Mouse (Mus musculus) C2C12 (cell line): ENCODE results near the gene Abca15. TPM values are rescaled to one million over a fixed set of nuclear protein-coding genes. Genes with fewer than 3 reads are reported as not detected.
"Not testable (repeated sequence)": the region's sequence is repeated elsewhere in the genome, so short reads cannot be mapped to it uniquely, and the experiment has no call there.

Experiments
- H3K27me3 ChIP-seq: one replicate; pipeline ENCODE4 v1.6.1; 2011; ENCODE audit not compliant: control insufficient read depth, insufficient read depth, insufficient read length
- H3K36me3 ChIP-seq: one replicate; pipeline ENCODE4 v1.6.1; 2011; ENCODE audit not compliant: control insufficient read depth, insufficient read depth
- H3K4me3 ChIP-seq: one replicate; pipeline ENCODE4 v1.5.1; 2011; ENCODE audit warnings: mild to moderate bottlenecking, control low read depth; ENCODE audit not compliant: poor library complexity, insufficient read depth, severe bottlenecking
- H3K79me2 ChIP-seq: one replicate; pipeline ENCODE4 v1.6.1; 2011; ENCODE audit not compliant: control insufficient read depth, insufficient read depth
- H3K79me3 ChIP-seq: one replicate; pipeline ENCODE4 v1.6.1; 2011; ENCODE audit warnings: low read depth, control low read depth
- H3ac ChIP-seq: one replicate; pipeline ENCODE3; 2011; ENCODE audit warnings: low read depth; ENCODE audit not compliant: control insufficient read depth, insufficient read length
- CEBPB ChIP-seq: IDR thresholded peaks from one replicate; pipeline ENCODE4 v1.6.1; 2011; ENCODE audit warnings: low read depth, mild to moderate bottlenecking, control low read depth, moderate library complexity
- CTCF ChIP-seq: IDR thresholded peaks from one replicate; pipeline ENCODE4 v1.5.1; 2011; ENCODE audit not compliant: control insufficient read depth, insufficient read depth, insufficient read length
- FOSL1 ChIP-seq: IDR thresholded peaks from one replicate; pipeline ENCODE4 v1.8.0; 2011; ENCODE audit warnings: mild to moderate bottlenecking, low read length; ENCODE audit not compliant: poor library complexity, insufficient read depth, severe bottlenecking
- MAX ChIP-seq: IDR thresholded peaks from one replicate; pipeline ENCODE4 v1.6.1; 2011; ENCODE audit warnings: mild to moderate bottlenecking, control low read depth
- MYOD1 ChIP-seq: IDR thresholded peaks from one replicate; pipeline ENCODE4 v1.6.1; 2011; ENCODE audit warnings: low read depth; ENCODE audit not compliant: control insufficient read depth, insufficient read length
- MYOG ChIP-seq: IDR thresholded peaks from one replicate; pipeline ENCODE4 v1.6.1; 2011; ENCODE audit not compliant: control insufficient read depth, insufficient read length; ENCODE audit errors: extremely low read depth
- USF1 ChIP-seq: IDR thresholded peaks from one replicate; pipeline ENCODE4 v1.6.1; 2011; ENCODE audit warnings: low read depth, mild to moderate bottlenecking, control low read depth, moderate library complexity
- long read RNA-seq, 2 experiments: library from polyadenylated mRNA; unstranded; transcript quantifications; one replicate each; pipeline ENCODE4 v2.0.0; 2019 to 2020
- polyA plus RNA-seq: library from polyadenylated mRNA; unstranded; fragments of >200 nt; fragmentation: generic; extraction: Trizol; gene quantifications from one replicate; pipeline ENCODE4 v1.2.1, GENCODE M21; 2012; ENCODE audit warnings: missing spikeins

Abca15 gene
- polyA plus RNA-seq: not detected
- long read RNA-seq, experiment 1: 0 reads
- long read RNA-seq, experiment 2: 0 reads

- no peak within 1 kb of the TSS for H3K4me3 ChIP-seq
- H3K27me3 ChIP-seq: no peaks in the 10 kb centered on the region
- TF ChIP-seq USF1 (no peak), MYOD1 (no peak), MYOG (no peak), FOSL1 (no peak), MAX (no peak), CEBPB (no peak), CTCF (no peak)
- no peak within 1 kb of the TSS for H3ac ChIP-seq
- H3K36me3 ChIP-seq: no peaks in the 10 kb centered on the region
- H3K79me2 ChIP-seq: no peaks in the 10 kb centered on the region
- H3K79me3 ChIP-seq: no peaks in the 10 kb centered on the region
Observed at GRCm38 (mm10) chr7:120328087-120328793, at the start of gene Abca15. Gene Abca15 (plus strand): TSS chr7:120328670.

DNA sequence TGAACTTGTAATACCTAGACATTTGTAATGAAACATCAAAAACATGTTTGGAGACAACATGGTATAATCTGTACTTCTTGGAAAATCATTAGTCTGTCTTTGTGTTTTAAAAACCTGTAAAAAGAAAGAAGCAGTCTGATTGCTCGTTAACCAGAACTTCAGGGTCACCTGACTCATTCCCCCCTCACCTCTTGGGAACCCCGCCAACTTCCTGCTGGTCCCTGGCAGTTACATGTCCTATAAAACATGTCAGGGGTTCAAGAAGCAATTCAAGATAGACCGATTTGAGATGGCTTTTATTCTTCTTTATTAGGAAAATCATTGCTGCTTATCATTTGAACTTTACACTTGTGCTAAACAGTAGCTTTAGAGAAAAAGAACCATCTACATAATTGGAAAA, 43.2 kb upstream of the Abca15 start:
- H3ac ChIP-seq: no peak overlapping the region
- no peaks in the 10 kb centered on the region for H3K79me3 ChIP-seq
- TF ChIP-seq MAX: no peak
- TF ChIP-seq MYOD1: no peak
- no peak for TF ChIP-seq MYOG
- TF ChIP-seq CEBPB: no peak
- no peak for TF ChIP-seq FOSL1
- TF ChIP-seq CTCF: no peak
- no peak for TF ChIP-seq USF1
- no peaks in the 10 kb centered on the region for H3K27me3 ChIP-seq
- H3K79me2 ChIP-seq: no peaks in the 10 kb centered on the region
- H3K4me3 ChIP-seq: no peak overlapping the region
- no peaks in the 10 kb centered on the region for H3K36me3 ChIP-seq

DNA sequence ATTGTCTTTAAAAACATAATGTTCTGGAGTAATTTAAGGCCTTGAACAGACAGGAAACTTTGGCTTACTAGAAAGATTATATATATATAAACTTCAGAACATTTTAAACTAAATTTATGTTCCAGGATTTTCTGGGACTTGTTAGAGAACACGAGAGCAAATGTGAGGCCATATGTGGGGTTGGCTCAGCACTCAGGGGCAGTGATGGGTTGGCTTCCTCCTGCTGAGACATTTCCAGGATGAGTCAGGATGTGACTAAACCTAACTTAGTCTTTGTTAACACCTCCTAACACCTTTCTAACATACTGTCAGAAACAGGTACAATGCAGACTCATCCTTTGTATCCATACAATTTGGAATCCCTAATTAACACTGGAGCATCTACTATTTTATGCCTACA, 12.4 kb upstream of the Abca15 start:
- TF ChIP-seq CEBPB (no peak), CTCF (no peak), USF1 (no peak), MYOD1 (no peak), MYOG (no peak), FOSL1 (no peak), MAX (no peak)
- Histone ChIP-seq H3ac (no peak overlapping the region), H3K27me3 (no peaks in the 10 kb centered on the region), H3K4me3 (no peak overlapping the region), H3K79me3 (no peaks in the 10 kb centered on the region), H3K36me3 (no peaks in the 10 kb centered on the region), H3K79me2 (no peaks in the 10 kb centered on the region)

DNA sequence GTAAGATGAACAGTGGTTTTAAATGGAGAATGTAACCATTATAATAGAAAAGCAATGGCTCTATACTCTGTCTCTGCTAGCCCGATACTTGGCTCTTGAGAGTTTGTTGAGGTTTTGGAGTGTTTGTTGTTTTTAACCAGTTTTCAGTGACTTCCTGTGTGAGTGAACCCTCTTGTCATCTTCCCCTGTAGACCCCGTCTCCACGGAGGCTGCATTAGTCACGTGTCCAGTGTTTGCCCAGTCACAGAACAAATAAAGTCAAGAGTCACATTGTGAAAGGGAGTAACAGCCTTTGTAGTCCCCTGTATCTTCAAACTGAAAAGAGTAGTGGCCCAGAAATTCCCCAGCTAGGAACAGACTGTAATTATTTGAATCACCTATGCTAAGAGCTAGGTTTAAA, 5.5 kb upstream of the Abca15 start:
- H3K4me3 ChIP-seq: no peak overlapping the region
- H3K79me3 ChIP-seq: no peaks in the 10 kb centered on the region
- no peak overlapping the region for H3ac ChIP-seq
- no peaks in the 10 kb centered on the region for H3K79me2 ChIP-seq
- H3K27me3 ChIP-seq: no peaks in the 10 kb centered on the region
- H3K36me3 ChIP-seq: no peaks in the 10 kb centered on the region
- TF ChIP-seq USF1 (peak; percentile 26), MAX (no peak)

DNA sequence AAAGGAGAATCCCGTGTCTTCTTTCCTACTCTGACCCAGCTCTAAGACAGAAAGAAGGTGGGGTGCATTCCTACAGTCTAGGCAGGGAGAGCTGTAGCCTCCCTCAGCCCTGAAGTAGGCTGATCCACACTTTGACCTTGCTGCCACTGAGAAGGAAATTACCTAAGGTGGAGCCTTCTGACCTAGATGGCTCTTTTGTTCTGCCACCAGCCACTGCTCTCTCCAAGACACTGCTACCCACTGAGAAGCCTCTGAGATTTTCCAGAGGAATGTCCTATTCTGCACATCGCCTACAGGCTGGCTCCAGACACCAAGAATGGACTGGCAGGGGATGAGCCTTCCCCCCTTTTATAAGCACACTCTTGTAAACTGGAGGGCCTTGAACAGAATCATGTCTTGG, 2.6 kb upstream of the Abca15 start:
- not testable (repeated sequence) for H3K4me3 ChIP-seq, H3K27me3 ChIP-seq, H3ac ChIP-seq, H3K36me3 ChIP-seq, H3K79me3 ChIP-seq, H3K79me2 ChIP-seq

DNA sequence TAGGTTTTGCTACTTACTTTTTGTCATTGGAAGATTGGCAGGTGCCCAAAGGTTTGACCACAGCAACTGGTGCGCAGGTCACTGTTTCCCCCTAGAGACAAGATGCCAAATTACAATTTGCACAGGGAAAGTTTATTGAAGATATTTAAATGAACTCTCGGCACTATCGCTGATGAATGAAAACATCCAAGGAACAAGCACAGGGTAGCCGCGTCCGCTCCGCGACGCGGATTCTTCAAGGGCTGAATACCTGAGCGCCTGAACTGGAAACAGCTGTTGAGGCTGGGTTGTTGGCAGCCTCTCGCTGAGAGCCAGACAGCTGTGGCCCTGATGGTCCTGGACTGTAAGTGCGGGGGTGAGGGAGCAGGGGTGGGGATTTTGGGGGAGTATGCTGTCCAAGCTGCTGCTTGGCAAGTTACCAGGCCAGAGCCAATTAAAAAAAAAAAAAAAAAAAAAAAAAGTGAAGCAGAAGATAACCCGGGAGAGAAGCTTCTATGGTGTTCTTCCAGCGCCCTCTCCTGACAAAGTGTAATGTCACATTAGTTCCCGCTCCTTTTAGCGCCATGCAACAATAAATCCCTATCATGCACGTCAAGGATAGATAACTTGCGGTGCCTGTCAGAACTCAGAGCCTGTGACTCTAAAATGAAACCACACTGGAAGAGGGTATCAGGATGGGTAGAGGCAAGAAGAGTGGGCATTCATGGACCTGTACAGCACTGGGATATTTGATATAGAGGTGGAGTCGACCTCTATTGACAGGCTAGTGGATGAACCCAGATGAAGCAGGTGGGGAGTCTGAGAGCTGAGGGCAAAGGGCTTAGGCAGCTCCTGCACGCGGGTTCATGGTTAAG, 1.0 kb upstream of the Abca15 start:
- no peaks in the 10 kb centered on the region for H3K36me3 ChIP-seq
- H3K27me3 ChIP-seq: no peaks in the 10 kb centered on the region
- no peak overlapping the region for H3K4me3 ChIP-seq
- H3ac ChIP-seq: no peak overlapping the region
- TF ChIP-seq CTCF (no peak), USF1 (no peak), FOSL1 (no peak), MYOG (no peak), MYOD1 (no peak), MAX (no peak)
- H3K79me3 ChIP-seq: no peaks in the 10 kb centered on the region
- H3K79me2 ChIP-seq: no peaks in the 10 kb centered on the region
